Comparison of ENCODE assay signal across 8 mouse cellular contexts in the genomic region with DNA sequence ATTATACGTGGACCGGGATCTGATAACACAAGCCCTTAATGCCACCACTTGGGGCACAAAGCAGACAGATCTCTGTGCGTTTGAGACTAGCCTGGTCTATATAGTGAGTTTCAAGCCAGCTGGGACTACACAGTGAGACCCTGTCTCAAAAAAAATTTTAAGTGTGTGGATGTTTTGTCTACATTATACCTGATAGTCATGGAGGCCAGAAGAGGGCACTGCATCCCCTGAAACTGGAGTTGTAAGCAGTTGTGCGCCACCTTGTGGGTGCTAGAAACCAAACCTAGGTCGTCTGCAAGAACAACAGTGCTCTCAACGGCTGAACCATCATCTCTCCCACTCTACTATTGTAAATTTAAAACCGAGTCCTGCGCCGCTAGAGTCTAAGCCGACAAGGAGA. TPM values are rescaled to one million over a fixed set of nuclear protein-coding genes. Genes with fewer than 3 reads are reported as not detected.
DNase-seq lines count a peak whose midpoint lies in the region; ATAC-seq and TF ChIP-seq lines count a peak whose summit lies in the region.

No protein-coding gene starts in this region.

- ATAC-seq in hindbrain, postnatal 0 days, result peak; percentile 50
- peak; percentile 72 for ATAC-seq in megakaryocyte progenitor cell, adult 5-6 weeks (replicated peaks; ENCODE audit: poor library complexity)

- peak; percentile 65 to 83 for DNase-seq in adrenal gland, adult (ENCODE audit: inconsistent age in 2 of 2, low spot score in 1 of 2)
- no peak for DNase-seq in adrenal gland, postnatal 4 days (ENCODE audit: low spot score in 2 of 2)
- DNase-seq in cerebellum, postnatal 10 days, result peak; percentile 92 to 94
- peak; percentile 87 for DNase-seq in forelimb bud, embryonic 11.5 days (ENCODE audit: low read depth, low spot score)
- DNase-seq in hindbrain, postnatal 0 days (ENCODE audit: low spot score), result peak; percentile 93
- DNase-seq in left cerebral cortex, postnatal 14 days (ENCODE audit: low spot score in 2 of 2), result peak; percentile 70 to 75
- DNase-seq in right cerebral cortex, postnatal 14 days, result peak; percentile 78

- 28% methylated on average over 10 of the region's 10 CpGs for WGBS in hindbrain, postnatal 0 days

- no peaks in the 10 kb centered on the region for H3K9me3 ChIP-seq in hindbrain, postnatal 0 days (ENCODE audit: low read length)

- no peak overlapping the region for H3K27ac ChIP-seq in hindbrain, postnatal 0 days

- H3K4me3 ChIP-seq in hindbrain, postnatal 0 days (ENCODE audit: low read length), result peak overlapping the region; percentile 84; the same call in 1 of the 2 replicates

- peak; percentile 90 for TF ChIP-seq CTCF in hindbrain, postnatal 0 days (IDR thresholded peaks at IDR 0.05; ENCODE audit: low read depth)

- peak overlapping the region; percentile 93 for H3K4me2 ChIP-seq in hindbrain, postnatal 0 days (ENCODE audit: low read depth, low read length)

- H3K4me1 ChIP-seq in hindbrain, postnatal 0 days (ENCODE audit: insufficient read depth, low read length), result no peaks in the 10 kb centered on the region

- H3K36me3 ChIP-seq in hindbrain, postnatal 0 days (ENCODE audit: insufficient read depth, low read length), result no peaks in the 10 kb centered on the region

- intact Hi-C loops in left cerebral cortex, postnatal 14 days (cut with DNase I), result loop anchor here (10.0 kb wide), 1 partner anchor 414 kb away; no protein-coding TSS in a partner anchor

- H3K27me3 ChIP-seq in hindbrain, postnatal 0 days (ENCODE audit: insufficient read depth, low read length), result no peaks in the 10 kb centered on the region

- H3K9ac ChIP-seq in hindbrain, postnatal 0 days (replicated peaks; ENCODE audit: low read length), result no peak overlapping the region

RNA-seq across cellular contexts. Expression of a gene that starts 0.6 kb away (rescaled TPM):
- 10 to 100 TPM; 26.7 to 30.9 TPM for total RNA-seq in adrenal gland, postnatal 4 days (2021)
- total RNA-seq in hindbrain, postnatal 0 days (2014; rRNA removed), result 13.7 and 24.6 TPM in 2 replicates
- 14.2 and 14.3 TPM in 2 replicates for polyA plus RNA-seq in hindbrain, postnatal 0 days (2015; fragmentation: Nextera tagmentation; extraction: Ambion mirVana)
- total RNA-seq in left cerebral cortex, postnatal 14 days (2021), result 10 to 100 TPM; 15.0 to 15.4 TPM
- 9.7 and 15.5 TPM in 2 replicates for total RNA-seq in megakaryocyte progenitor cell, adult 5-6 weeks (2015)
- total RNA-seq in megakaryocyte progenitor cell, adult 5-6 weeks (2017), result 16.2 and 19.8 TPM in 2 replicates

RNA-seq across cellular contexts. Expression of a gene that starts 9.3 kb away (rescaled TPM):
- total RNA-seq in adrenal gland, postnatal 4 days (2021), result 10 to 100 TPM; 34.1 to 36.0 TPM
- total RNA-seq in hindbrain, postnatal 0 days (2014; rRNA removed), result 77.0 and 92.0 TPM in 2 replicates
- polyA plus RNA-seq in hindbrain, postnatal 0 days (2015; fragmentation: Nextera tagmentation; extraction: Ambion mirVana), result 39.3 TPM in 2 replicates
- total RNA-seq in left cerebral cortex, postnatal 14 days (2021), result 100 to 1,000 TPM; 108 to 111 TPM
- 29.5 and 31.0 TPM in 2 replicates for total RNA-seq in megakaryocyte progenitor cell, adult 5-6 weeks (2015)
- total RNA-seq in megakaryocyte progenitor cell, adult 5-6 weeks (2017), result 33.4 and 44.1 TPM in 2 replicates

Comparison
In these comparisons a context has a peak if more than half of its experiments do, and no peak if none do; other contexts are left out.
1. DNase-seq: peak in adrenal gland, adult (2 of 2), cerebellum, postnatal 10 days (2 of 2), forelimb bud, embryonic 11.5 days (single experiment), hindbrain, postnatal 0 days (single experiment), left cerebral cortex, postnatal 14 days (2 of 2) and right cerebral cortex, postnatal 14 days (single experiment); none in adrenal gland, postnatal 4 days (0 of 2).